Mouse (Mus musculus): ENCODE measurements at regions not wholly inside any gene's neighbourhood (a gene's known extent, or its start where the extent isn't known, plus 50 kb on each side); places are given as distances from the start of the nearest gene placed in this dataset.

DNA sequence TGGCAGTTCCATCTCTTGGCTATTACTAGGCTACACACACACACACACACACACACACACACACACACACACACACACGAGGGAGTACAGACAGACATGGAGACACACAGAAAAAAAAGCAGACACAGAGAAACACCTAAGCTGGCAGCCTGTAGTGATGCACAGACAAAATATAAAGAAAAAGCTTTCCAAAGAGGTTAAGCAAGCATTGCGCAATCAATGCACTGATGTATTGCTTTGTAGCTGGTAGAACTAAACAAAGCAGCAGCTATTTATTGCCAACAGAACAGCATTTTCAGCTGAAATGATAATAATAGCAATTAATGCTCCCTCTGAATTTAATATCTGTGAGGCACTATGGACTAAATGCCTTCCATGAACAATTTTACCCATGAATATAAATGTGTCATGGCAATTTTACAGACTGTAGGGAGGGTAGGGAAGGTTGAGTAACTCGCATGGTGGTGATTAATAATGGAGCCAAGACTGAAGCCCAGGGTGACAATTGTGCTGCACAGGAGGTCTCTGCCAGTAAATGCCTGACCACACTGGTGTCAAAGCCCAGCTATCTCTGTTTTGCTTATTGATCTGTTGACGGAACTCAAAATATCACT is 271.7 kb downstream of the Gm11361 start:
- DNase-seq (ENCODE audit: low read depth, low spot score): no peak

- DNase-seq (ENCODE audit: low read depth, low spot score): no peak
Measured at GRCm38 (mm10) chr13:28526299-28526698, 269.0 kb downstream of the Gm11361 start.

GRCm38 (mm10) chr13:28524411-28524810 is 267.1 kb downstream of the Gm11361 start:
- DNase-seq (ENCODE audit: low read depth, low spot score): no peak

DNA sequence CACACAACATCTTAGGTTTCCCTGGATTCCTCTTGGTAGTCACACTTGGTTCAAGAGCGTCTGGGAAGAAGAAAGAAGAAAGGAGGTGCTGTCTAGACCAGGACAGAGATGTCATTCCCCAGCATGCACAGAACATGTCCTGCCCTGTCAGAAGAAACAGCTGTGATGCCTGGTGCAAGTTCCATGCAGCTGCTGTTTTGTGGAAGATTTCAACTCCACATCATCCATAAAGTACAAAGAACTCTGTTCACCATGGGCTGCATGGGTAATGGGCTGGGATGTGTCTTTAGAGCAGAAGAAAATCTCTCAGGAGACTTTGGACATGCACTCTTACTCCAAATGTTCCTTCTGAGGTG is 262.8 kb downstream of the Gm11361 start:
- no peak for DNase-seq (ENCODE audit: low read depth, low spot score)

- DNase-seq (ENCODE audit: low read depth, low spot score): no peak
Measured at GRCm38 (mm10) chr13:28519383-28520126, 262.2 kb downstream of the Gm11361 start.

DNA sequence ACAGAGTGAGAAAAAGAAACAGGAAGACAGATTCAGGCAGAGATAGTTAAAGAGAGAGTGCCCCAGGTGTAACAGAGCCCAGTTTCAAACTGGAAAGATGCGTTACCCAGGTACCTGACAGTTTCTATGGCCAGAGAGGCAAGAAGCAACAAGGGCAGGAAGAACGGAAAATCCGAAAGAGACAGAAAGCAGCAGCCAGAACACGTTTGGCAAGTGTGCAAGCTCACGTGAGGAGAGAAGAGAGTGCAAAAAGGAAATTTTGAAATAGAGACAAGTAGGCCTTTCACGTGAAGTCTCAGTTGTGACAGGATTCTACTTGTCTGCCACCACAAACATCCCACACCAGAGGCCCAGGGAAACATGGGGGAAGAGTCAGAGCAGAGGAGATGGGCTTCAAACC is 259.8 kb downstream of the Gm11361 start:
- no peak for DNase-seq (ENCODE audit: low read depth, low spot score)

DNA sequence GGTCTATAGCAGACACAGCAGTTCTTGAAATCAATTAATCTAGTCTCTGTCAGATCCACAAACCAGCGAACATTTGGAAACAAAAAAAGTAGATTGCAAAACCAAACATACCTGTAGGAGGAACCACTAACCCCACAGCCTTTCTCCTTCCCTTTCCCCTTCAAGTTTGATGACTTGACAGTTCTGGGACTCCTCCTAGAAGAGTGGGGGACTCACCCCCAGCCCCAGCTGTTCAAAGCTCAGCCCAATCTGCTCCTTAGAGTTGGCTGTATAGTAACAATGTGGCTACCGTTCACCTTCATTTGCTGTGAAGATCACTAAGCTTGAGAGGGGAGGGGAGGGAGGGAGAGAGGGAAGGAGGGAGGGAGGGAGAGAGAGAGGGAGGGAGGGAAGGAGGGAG is 259.3 kb downstream of the Gm11361 start:
- DNase-seq (ENCODE audit: low read depth, low spot score): no peak

DNA sequence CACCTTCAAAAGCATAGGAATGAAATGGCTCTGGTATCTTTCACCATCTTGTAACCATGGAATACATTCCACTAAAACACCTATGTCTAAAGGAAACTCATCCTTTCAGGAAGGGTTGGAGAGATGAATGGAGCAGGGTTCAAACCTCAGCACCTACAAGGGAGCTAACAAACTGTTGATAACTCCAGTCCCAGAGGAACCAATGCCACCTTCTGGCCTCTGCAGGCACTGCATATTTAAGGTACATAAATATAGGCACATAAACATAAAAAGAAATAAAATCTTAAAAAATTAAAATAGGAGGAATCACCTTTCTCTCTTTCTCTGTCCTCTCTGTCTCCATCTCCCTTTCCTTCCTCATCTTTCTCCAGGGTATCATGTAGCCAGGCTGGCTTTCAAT is 256.9 kb downstream of the Gm11361 start:
- DNase-seq (ENCODE audit: low read depth, low spot score): no peak

DNA sequence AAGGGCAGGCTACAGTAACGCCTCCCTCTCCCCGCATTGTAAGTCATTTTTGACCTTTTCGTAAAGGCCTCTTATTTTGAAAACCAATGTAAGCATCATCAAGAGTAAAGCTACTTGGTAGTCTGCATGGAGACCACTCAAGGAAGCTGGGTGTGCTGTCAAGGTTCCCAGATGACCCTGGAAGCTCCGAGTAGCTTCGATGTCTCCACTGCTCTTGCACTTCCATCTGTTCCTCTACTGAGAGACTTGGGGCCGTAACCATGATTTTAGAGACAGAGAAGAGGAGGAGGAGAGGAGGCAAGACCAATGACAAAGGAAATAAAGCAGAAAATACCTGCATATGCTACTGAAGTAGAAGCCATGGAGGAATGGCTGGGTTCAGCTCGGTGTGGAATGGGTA is 256.0 kb downstream of the Gm11361 start:
- DNase-seq (ENCODE audit: low read depth, low spot score): no peak

DNA sequence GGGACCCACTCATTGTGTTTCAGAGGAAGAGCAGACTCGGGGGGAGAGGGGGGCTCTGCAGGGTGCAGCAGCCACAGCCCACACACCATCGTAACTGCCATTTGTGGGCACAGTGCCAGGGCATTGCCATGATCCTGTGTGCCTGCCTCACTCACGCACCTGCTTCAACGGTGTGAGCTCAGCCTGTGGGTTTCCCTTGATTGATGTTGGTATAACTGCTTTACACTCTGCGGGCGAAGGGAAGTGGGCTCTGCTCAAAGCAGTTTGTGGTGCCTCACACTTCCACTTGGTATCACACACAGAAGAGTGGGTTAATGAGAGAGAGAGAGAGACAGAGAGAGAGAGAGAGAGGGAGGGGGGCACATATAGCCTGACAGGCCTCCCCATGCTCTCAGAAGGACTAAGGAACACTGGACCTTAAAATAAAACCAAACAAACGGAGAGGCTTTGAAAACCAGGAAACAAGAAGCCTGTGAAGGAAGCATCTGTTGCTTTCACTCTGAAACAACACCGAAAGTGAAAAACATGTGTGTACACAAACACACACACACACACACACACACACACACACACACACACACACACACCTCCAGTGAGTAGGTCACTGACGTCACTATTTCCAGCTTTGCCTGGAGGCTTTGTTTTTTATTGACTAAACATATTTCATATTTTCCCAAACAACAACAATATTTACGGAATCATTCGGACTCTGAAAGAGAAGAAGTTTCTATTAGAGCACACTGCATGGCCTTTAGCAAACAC is 255.4 kb downstream of the Gm11361 start:
- DNase-seq (ENCODE audit: low read depth, low spot score): peak; percentile 89

GRCm38 (mm10) chr13:28508184-28508583 is 250.9 kb downstream of the Gm11361 start:
- no peak for DNase-seq (ENCODE audit: low read depth, low spot score)

GRCm38 (mm10) chr13:28507783-28508182 is 250.5 kb downstream of the Gm11361 start:
- no peak for DNase-seq (ENCODE audit: low read depth, low spot score)

GRCm38 (mm10) chr13:28504340-28504739 is 247.0 kb downstream of the Gm11361 start:
- no peak for DNase-seq (ENCODE audit: low read depth, low spot score)

DNA sequence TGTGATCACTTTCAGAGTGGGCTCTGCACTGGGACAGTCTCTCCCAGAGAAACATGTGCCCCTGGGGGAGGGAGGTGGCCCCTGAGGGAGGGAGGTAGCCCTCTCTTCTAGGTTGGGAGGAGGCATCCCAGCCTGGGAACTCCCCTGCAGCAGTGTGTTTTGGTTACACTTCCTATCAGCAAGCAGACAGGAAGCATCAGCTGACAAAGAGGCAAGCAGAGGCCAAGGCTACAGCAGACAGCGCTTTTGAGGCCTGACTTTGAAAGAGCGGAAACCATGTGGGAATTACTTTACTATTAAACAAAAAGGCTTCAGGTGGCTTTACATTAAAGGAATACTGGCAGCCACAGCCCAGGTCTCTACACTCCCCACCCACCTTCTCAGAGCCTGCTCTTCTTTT is 244.8 kb downstream of the Gm11361 start:
- DNase-seq (ENCODE audit: low read depth, low spot score): peak; percentile 76

DNA sequence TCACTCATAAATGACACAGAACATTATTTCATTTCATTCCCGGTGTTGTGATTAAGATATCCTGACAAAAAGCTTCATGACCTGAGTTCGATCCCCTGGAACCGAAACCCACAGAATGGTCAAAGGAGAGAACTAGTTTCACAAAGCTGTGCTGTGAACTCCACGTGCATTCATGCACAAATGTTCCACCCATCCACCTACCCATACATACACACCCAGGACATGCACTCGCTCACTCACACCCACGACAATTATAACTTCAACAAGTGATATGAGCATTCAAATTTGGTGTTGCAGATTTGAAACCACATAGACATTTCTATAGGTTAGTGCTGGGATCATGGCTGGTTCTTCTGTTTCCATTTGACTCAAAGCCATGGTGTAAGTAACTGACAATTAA is 243.4 kb downstream of the Gm11361 start:
- no peak for DNase-seq (ENCODE audit: low read depth, low spot score)

GRCm38 (mm10) chr13:28497483-28497882 is 240.2 kb downstream of the Gm11361 start:
- DNase-seq (ENCODE audit: low read depth, low spot score): no peak

GRCm38 (mm10) chr13:28492015-28492414 is 234.7 kb downstream of the Gm11361 start:
- no peak for DNase-seq (ENCODE audit: low read depth, low spot score)

DNA sequence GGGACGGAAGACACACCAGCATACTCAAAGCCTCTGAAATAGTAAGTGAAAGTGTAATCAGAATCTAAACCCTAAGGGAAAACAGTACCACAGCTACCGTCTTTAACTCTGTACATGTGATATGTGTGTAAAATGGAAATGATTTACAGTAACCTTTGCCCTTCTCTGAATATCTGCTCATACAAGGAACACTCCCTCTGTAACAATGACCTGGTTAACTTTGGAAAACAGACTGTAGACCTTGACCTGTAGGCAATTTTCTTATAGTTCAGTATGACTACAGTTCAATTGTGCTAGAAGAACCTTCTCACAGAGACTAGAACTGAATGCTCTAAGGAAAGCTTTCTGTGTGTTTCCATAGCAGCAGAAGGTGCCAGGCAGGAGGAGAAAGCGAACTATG is 226.4 kb downstream of the Gm11361 start:
- DNase-seq (ENCODE audit: low read depth, low spot score): no peak

DNA sequence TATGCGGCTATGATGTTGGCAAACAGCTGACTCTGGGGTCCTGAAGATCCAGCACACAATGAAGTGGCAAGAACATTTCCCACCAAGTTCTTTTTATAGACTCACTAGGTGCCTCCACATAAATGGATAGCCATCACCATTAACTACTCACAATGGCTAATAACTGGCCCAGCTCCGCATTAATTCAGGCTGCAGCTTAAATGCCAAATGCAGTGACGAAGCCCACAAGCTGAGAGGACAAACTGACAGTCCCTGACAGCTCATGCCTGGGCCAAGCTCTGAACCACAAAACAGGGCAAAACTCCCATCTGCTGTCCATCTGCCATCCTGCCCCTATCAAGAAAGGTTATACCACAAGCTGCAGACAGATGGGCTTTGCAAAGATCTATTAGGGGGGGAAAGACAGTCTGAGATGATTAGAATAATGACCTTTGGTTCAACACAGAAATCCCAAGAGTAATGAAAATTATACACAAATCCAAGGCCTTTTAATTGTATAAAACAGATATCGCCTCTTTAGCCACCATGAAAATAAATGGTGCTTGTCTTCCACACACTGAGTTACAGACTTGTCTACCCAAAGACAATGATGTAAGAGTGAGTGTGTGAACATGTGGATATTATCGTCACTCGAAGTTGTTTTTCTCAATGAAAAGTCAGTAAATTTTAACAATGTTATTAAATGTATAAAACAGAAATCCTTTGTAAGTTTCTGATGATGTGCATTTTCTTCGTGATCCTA is 224.1 kb downstream of the Gm11361 start:
- DNase-seq (ENCODE audit: low read depth, low spot score): no peak

DNA sequence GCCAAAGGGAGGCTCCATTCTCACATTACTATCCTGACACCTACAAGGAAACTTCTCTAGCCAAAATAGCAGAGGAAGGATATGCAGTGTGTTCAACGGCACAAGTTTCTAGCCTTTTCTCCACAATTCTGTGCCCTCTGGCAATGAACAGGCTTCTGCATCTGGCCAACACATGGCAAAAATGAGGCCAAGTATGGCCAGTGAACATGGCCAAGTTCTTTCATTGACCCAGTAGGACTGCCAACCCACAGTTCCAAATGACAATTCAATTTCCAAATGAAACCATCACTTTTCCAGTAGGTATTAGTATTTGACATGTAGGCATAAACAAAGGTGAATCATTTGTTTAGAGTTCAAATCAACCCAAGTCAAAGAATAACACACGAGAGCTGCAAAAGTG is 208.8 kb downstream of the Gm11361 start:
- no peak for DNase-seq (ENCODE audit: low read depth, low spot score)

- DNase-seq (ENCODE audit: low read depth, low spot score): no peak
Measured at GRCm38 (mm10) chr13:28465187-28465880, 208.0 kb downstream of the Gm11361 start.

- no peak for DNase-seq (ENCODE audit: low read depth, low spot score)
Measured at GRCm38 (mm10) chr13:28461281-28461680, 204.0 kb downstream of the Gm11361 start.

All from CD4-positive helper T cell, adult 2 months (primary cell).